Mouse (Mus musculus) limb, embryonic 14.5 days (tissue): ENCODE results near the gene Prdm4. TPM values are rescaled to one million over a fixed set of nuclear protein-coding genes. Genes with fewer than 3 reads are reported as not detected.

ENCODE experiments used
- ATAC-seq: fragments of 200-750 bp; cut with Nextera tagmentation; 2 replicates; pipeline ENCODE4 v1.8.0; 2017; ENCODE audit warnings: low read depth, moderate number of reproducible peaks, moderate TSS enrichment; ENCODE audit not compliant: low FRiP score
- DNase-seq: peaks from one replicate; pipeline ENCODE4 v3.0.0-alpha.2; 2015; ENCODE audit warnings: low spot score
- H3K27ac ChIP-seq: fragments of 300-500 bp; sonication (generic); replicated peaks from 2 replicates; pipeline ENCODE4 v1.5.1; 2014; ENCODE audit warnings: low read depth, mild to moderate bottlenecking, low read length, moderate library complexity, mixed read lengths
- H3K27me3 ChIP-seq: fragments of 300-500 bp; sonication (generic); 2 replicates; pipeline ENCODE4 v1.6.1; 2014; ENCODE audit warnings: low read length, mixed read lengths; ENCODE audit not compliant: control insufficient read depth, insufficient read depth
- H3K36me3 ChIP-seq: fragments of 300-500 bp; sonication (generic); 2 replicates; pipeline ENCODE4 v1.6.1; 2014; ENCODE audit warnings: mild to moderate bottlenecking, low read length, moderate library complexity, mixed read lengths; ENCODE audit not compliant: control insufficient read depth, insufficient read depth
- H3K4me1 ChIP-seq: fragments of 300-500 bp; sonication (generic); 2 replicates; pipeline ENCODE4 v1.6.1; 2014; ENCODE audit warnings: antibody characterized with exemption, low read length, mixed read lengths; ENCODE audit not compliant: control insufficient read depth, insufficient read depth
- H3K4me2 ChIP-seq: fragments of 300-500 bp; sonication (generic); replicated peaks from 2 replicates; pipeline ENCODE4 v1.6.1; 2014; ENCODE audit warnings: low read depth, mild to moderate bottlenecking, low read length, moderate library complexity; ENCODE audit not compliant: severe bottlenecking
- H3K4me3 ChIP-seq: fragments of 300-500 bp; sonication (generic); replicated peaks from 2 replicates; pipeline ENCODE4 v1.5.1; 2014; ENCODE audit warnings: low read length
- H3K9ac ChIP-seq: fragments of 300-500 bp; sonication (generic); 2 replicates; pipeline ENCODE4 v1.6.1; 2014; ENCODE audit warnings: mild to moderate bottlenecking, low read depth, low read length, moderate library complexity; ENCODE audit not compliant: severe bottlenecking
- H3K9me3 ChIP-seq: fragments of 300-500 bp; sonication (generic); 2 replicates; pipeline ENCODE4 v1.6.1; 2016; ENCODE audit warnings: low read length; ENCODE audit not compliant: control insufficient read depth
- POLR2A ChIP-seq: fragments of 200-500 bp; IDR thresholded peaks from 2 replicates; pipeline ENCODE4 v1.8.0; 2012; ENCODE audit warnings: inconsistent platforms, mild to moderate bottlenecking, moderate library complexity, borderline replicate concordance; ENCODE audit not compliant: insufficient read depth, insufficient read length; ENCODE audit errors: extremely low read depth
- WGBS: fragments of 180-500 bp; shearing (Covaris S2); extraction: QIAGEN DNeasy Blood & Tissue Kit; methylation state at CpG from one replicate; pipeline ENCODE4 v1.1.7; 2014; 5-methylcytosine and 5-hydroxymethylcytosine counted together
- polyA plus RNA-seq, 2 experiments: library from polyadenylated mRNA; depleted of rRNA in 1 of 2; stranded (reverse) in 1 of 2; unstranded in 1 of 2; fragments of >200 nt; fragmentation: Nextera tagmentation in 1 of 2; extraction: Ambion mirVana in 1 of 2; gene quantifications; 2 replicates each; pipeline versions ENCODE4 v1.2.1 to v1.2.3; 2012 to 2014

Gene Prdm4
- polyA plus RNA-seq (2012; rRNA removed) = 37.8 and 43.3 TPM in 2 replicates
- 25.0 and 28.5 TPM in 2 replicates for polyA plus RNA-seq (2014; fragmentation: Nextera tagmentation; extraction: Ambion mirVana)

DNA sequence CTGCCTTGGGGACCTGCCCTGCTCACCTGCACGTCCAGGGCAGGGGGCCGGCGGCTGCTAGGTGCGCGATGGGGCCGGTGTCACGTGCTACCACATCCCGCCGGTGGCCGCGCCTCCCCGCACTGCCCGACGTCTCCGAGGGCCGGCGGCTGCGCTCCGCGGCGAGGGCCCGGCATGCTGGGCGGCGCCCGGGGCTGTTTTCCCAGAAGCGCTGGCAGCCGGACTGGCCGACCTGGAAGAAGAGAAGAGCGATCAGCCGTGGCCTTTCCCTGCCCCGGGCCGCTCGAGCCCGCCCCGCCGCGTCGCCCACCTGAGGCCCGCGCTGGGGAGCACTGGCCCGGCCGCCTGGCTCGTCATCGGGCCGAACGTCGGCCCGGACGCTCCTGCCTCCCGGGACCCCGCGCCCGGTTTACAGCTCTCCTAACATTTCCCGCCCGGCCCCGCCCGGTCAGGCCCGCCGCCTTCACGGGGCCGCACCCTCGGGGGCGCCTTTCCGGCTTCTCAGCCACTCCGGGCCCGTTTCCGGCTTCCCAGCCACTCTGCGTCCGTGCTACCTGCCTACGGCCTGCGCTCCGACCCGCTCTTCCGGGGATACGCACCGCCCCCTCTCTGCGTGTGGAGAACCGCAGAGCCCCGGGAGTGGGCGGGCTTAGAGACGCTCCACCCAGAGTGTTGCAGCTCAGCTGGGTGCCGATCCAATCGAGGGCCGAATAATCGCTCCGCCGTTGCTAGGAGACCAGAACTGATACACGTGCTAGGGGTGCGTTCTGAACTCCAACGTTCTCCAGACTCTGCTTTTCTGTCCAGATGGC is at the start of gene Prdm4:
Gene Prdm4 (minus strand): TSS at position 645 of the 812 bp plus-strand sequence.
- peak within 1 kb of the TSS; percentile 94 for H3K4me3 ChIP-seq
- H3K36me3 ChIP-seq = peaks cover 27% of the 10 kb centered on the region
- peak within 1 kb of the TSS; percentile 77 for H3K4me2 ChIP-seq
- DNase-seq (peak; percentile 99), ATAC-seq (peak; percentile 100)
- H3K9ac ChIP-seq = peak within 1 kb of the TSS; percentile 86
- peak within 1 kb of the TSS; percentile 79 for H3K27ac ChIP-seq
- TF ChIP-seq POLR2A = no peak
- H3K9me3 ChIP-seq = no peaks in the 10 kb centered on the region
- WGBS = under 1% methylated on average over 62 of the region's 90 CpGs
- H3K4me1 ChIP-seq = peaks cover 10% of the 10 kb centered on the region
- no peaks in the 10 kb centered on the region for H3K27me3 ChIP-seq

GRCm38 (mm10) chr10:85966476-85966875 is 49.5 kb upstream of the Prdm4 start:
- H3K9ac ChIP-seq = no peak overlapping the region
- 38% methylated on average over 2 of the region's 2 CpGs for WGBS
- H3K36me3 ChIP-seq = no peaks in the 10 kb centered on the region
- H3K4me3 ChIP-seq = no peak overlapping the region
- no peaks in the 10 kb centered on the region for H3K9me3 ChIP-seq
- ATAC-seq = no peak
- no peak overlapping the region for H3K4me2 ChIP-seq
- no peak for DNase-seq
- no peak overlapping the region for H3K27ac ChIP-seq
- no peaks in the 10 kb centered on the region for H3K4me1 ChIP-seq
- H3K27me3 ChIP-seq = no peaks in the 10 kb centered on the region
- no peak for TF ChIP-seq POLR2A

- DNase-seq = no peak
- TF ChIP-seq POLR2A = no peak
These were observed 47.4 kb upstream of the Prdm4 start for GRCm38 (mm10) chr10:85964316-85964715.

DNA sequence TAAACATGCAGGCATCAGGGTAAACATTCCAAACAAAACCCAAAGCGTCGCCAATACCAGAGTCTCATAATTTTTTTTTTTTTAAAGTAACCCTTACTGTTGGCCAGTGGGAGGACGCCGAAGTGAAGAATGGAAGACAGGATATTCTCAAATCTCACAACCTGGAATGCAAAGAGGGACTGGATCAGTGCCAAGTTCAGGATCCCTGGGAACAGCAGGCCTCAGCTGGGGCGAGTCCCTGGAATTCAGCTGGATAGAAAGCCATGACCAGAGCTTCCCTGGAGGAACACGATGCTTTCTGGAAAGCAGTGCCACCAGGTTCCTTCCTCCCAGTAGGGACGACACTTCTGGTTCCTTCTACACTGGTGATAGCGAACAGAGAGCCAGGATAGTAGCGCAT is 46.0 kb upstream of the Prdm4 start:
- Histone ChIP-seq H3K4me1 (no peaks in the 10 kb centered on the region), H3K27me3 (no peaks in the 10 kb centered on the region), H3K27ac (no peak overlapping the region), H3K4me2 (no peak overlapping the region), H3K9ac (no peak overlapping the region), H3K4me3 (no peak overlapping the region), H3K9me3 (no peaks in the 10 kb centered on the region), H3K36me3 (no peaks in the 10 kb centered on the region)
- no peak for DNase-seq
- no peak for TF ChIP-seq POLR2A
- WGBS = 64% methylated on average over 9 of the region's 9 CpGs
- ATAC-seq = no peak

More at GRCm38 (mm10) chr10:85964316-85964715, 47.4 kb upstream of the Prdm4 start:
- H3K4me2 ChIP-seq = no peak overlapping the region
- H3K4me1 ChIP-seq = no peaks in the 10 kb centered on the region
- no peak overlapping the region for H3K9ac ChIP-seq
- no peak overlapping the region for H3K27ac ChIP-seq
- no peaks in the 10 kb centered on the region for H3K36me3 ChIP-seq
- no peak overlapping the region for H3K4me3 ChIP-seq
- 85% methylated on average over 7 of the region's 7 CpGs for WGBS
- no peak for ATAC-seq
- H3K27me3 ChIP-seq = no peaks in the 10 kb centered on the region
- no peaks in the 10 kb centered on the region for H3K9me3 ChIP-seq

DNA sequence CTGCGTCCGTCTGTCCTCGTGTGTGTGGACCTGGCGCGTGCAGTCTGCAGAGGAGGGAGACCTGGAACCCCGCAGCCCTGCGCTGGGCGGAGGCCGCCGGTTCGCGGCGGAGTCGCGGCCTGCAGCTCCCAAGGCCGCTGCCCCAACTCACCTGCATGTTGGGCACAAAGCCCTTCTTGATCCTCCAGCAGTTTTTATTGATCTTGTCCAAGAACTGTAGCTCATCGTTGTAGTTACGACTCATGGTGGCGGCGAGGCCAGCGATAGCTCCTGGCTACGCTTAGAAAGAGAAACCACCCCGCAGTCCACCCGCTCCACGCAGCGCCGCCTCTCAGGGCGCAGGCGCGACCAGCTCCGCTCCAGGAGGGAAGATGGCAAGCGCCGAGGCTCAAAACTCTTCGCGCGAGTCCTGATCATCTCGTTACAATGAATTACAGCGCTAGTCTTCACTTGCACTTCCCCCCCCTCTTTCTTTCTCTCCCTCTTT is 40.6 kb upstream of the Prdm4 start, which contains the start of gene Rtcb:
Gene Rtcb (minus strand): TSS at position 360 of the 487 bp plus-strand sequence.
- no peaks in the 10 kb centered on the region for H3K27me3 ChIP-seq
- TF ChIP-seq POLR2A = peak; percentile 59; the same call in 1 of the 2 replicates
- H3K36me3 ChIP-seq = peaks cover 26% of the 10 kb centered on the region
- H3K4me1 ChIP-seq = no peaks in the 10 kb centered on the region
- peak within 1 kb of the TSS; percentile 83 for H3K27ac ChIP-seq
- peak within 1 kb of the TSS; percentile 94 for H3K9ac ChIP-seq
- peak within 1 kb of the TSS; percentile 77 for H3K4me2 ChIP-seq
- H3K9me3 ChIP-seq = no peaks in the 10 kb centered on the region
- ATAC-seq (peak; percentile 90), DNase-seq (peak; percentile 98)
- H3K4me3 ChIP-seq = peak within 1 kb of the TSS; percentile 94
- 0% methylated on average over 36 of the region's 38 CpGs for WGBS
